Mouse (Mus musculus) liver, adult 2 months (tissue): ENCODE measurements around the gene Ptpdc1.

Experiments used
- CTCF ChIP-seq: fragments of 200-500 bp; IDR thresholded peaks from 2 replicates; pipeline ENCODE4 v1.5.1; 2011; ENCODE audit warnings: low read depth, low read length, control low read depth
- POLR2A ChIP-seq: fragments of 200-500 bp; IDR thresholded peaks from 2 replicates; pipeline ENCODE4 v1.6.1; 2011; ENCODE audit warnings: low read length, control low read depth; ENCODE audit not compliant: insufficient read depth; ENCODE audit errors: extremely low read depth

- TF ChIP-seq POLR2A (no peak), CTCF (no peak)
Observed at GRCm38 (mm10) chr13:48567646-48568045, 57.8 kb downstream of the Ptpdc1 start.
